Mouse (Mus musculus) liver, embryonic 14.5 days (tissue): ENCODE data around the gene Itga10. TPM values are rescaled to one million over a fixed set of nuclear protein-coding genes. Genes with fewer than 3 reads are reported as not detected.
"Not testable (repeated sequence)": the region's sequence is repeated elsewhere in the genome, so short reads cannot be mapped to it uniquely, and the experiment has no call there.

Experiments
- ATAC-seq: fragments of 200-750 bp; cut with Nextera tagmentation; 2 replicates; pipeline ENCODE4 v1.8.0; 2017; ENCODE audit warnings: moderate number of reproducible peaks, mild to moderate bottlenecking, moderate library complexity; ENCODE audit not compliant: insufficient read depth
- DNase-seq, 3 experiments: peaks; one replicate each; pipeline ENCODE4 v3.0.0-alpha.2; 2012 to 2013; ENCODE audit warnings: low read depth in 3 of 3, low spot score in 3 of 3
- H3K27ac ChIP-seq: fragments of 300-500 bp; sonication (generic); 2 replicates; pipeline ENCODE4 v1.5.1; 2014; ENCODE audit warnings: moderate library complexity, mild to moderate bottlenecking, control low read depth, inconsistent platforms
- H3K27me3 ChIP-seq: fragments of 300-500 bp; sonication (generic); 2 replicates; pipeline ENCODE4 v1.6.1; 2014; ENCODE audit warnings: mild to moderate bottlenecking, low read length, moderate library complexity; ENCODE audit not compliant: control insufficient read depth, insufficient read depth
- H3K36me3 ChIP-seq: fragments of 300-500 bp; sonication (generic); replicated peaks from 2 replicates; pipeline ENCODE4 v1.6.1; 2014; ENCODE audit warnings: low read depth; ENCODE audit not compliant: control insufficient read depth, insufficient read depth
- H3K4me1 ChIP-seq, 2 experiments: fragments of 200-500 bp in 1 of 2; fragments of 300-500 bp in 1 of 2; sonication (generic) in 1 of 2; replicated peaks; 2 replicates each; pipeline ENCODE4 v1.6.1; 2012 to 2014; ENCODE audit warnings: antibody characterized with exemption in 1 of 2, inconsistent platforms in 1 of 2, low read length in 1 of 2; ENCODE audit not compliant: control insufficient read depth in 2 of 2, insufficient read depth in 2 of 2
- H3K4me2 ChIP-seq: fragments of 300-500 bp; sonication (generic); 2 replicates; pipeline ENCODE4 v1.6.1; 2014; ENCODE audit warnings: low read depth, mild to moderate bottlenecking, control low read depth, moderate library complexity
- H3K4me3 ChIP-seq, 2 experiments: fragments of 200-500 bp in 1 of 2; fragments of 300-500 bp in 1 of 2; sonication (generic) in 1 of 2; 2 replicates each; pipeline ENCODE4 v1.5.1; 2012 to 2014; ENCODE audit warnings: low read depth in 2 of 2, low read length in 2 of 2, mild to moderate bottlenecking in 2 of 2, control low read depth in 1 of 2, inconsistent platforms in 1 of 2, moderate library complexity in 1 of 2; ENCODE audit not compliant: insufficient read depth in 1 of 2
- H3K9ac ChIP-seq: fragments of 300-500 bp; sonication (generic); replicated peaks from 2 replicates; pipeline ENCODE4 v1.6.1; 2014; ENCODE audit warnings: mild to moderate bottlenecking, control low read depth, moderate library complexity
- H3K9me3 ChIP-seq: fragments of 300-500 bp; sonication (generic); 2 replicates; pipeline ENCODE4 v1.6.1; 2016; ENCODE audit warnings: low read length, mixed read lengths; ENCODE audit not compliant: control insufficient read depth
- CTCF ChIP-seq: IDR thresholded peaks from 2 replicates; pipeline ENCODE4 v1.5.1; 2016; ENCODE audit warnings: antibody characterized with exemption, low read depth, control low read depth
- EP300 ChIP-seq: IDR thresholded peaks from 2 replicates; pipeline ENCODE4 v1.6.1; 2016; ENCODE audit warnings: antibody characterized with exemption, low read depth
- WGBS: fragments of 180-500 bp; shearing (Covaris S2); extraction: QIAGEN DNeasy Blood & Tissue Kit; methylation state at CpG from one replicate; pipeline ENCODE4 v1.1.7; 2014; ENCODE audit not compliant: insufficient replicate concordance; 5-methylcytosine and 5-hydroxymethylcytosine counted together
- polyA plus RNA-seq, 2 experiments: library from polyadenylated mRNA; depleted of rRNA in 1 of 2; stranded (reverse) in 1 of 2; unstranded in 1 of 2; fragments of >200 nt; fragmentation: Nextera tagmentation in 1 of 2; extraction: Ambion mirVana in 1 of 2; gene quantifications; 2 replicates each; pipeline versions ENCODE4 v1.2.1 to v1.2.3; 2012 to 2014

The Itga10 gene
- polyA plus RNA-seq, 2 experiments: 0.05 to 0.47 TPM

GRCm38 (mm10) chr3:96680269-96680956 is 35.0 kb downstream of the Itga10 start:
- WGBS: 22% methylated on average over 12 of the region's 12 CpGs
- Histone ChIP-seq H3K9me3 (no peaks in the 10 kb centered on the region), H3K4me2 (no peak overlapping the region), H3K9ac (no peak overlapping the region), H3K36me3 (no peaks in the 10 kb centered on the region), H3K27ac (no peak overlapping the region), H3K4me1 (peaks cover 0 to 6% of the 10 kb centered on the region in 2 experiments; a peak in 3 of 4 replicates), H3K27me3 (peaks cover 17% of the 10 kb centered on the region), H3K4me3 (no peak overlapping the region)
- DNase-seq: no peak
- no peak for ATAC-seq
- TF ChIP-seq EP300: no peak
- no peak for TF ChIP-seq CTCF

DNA sequence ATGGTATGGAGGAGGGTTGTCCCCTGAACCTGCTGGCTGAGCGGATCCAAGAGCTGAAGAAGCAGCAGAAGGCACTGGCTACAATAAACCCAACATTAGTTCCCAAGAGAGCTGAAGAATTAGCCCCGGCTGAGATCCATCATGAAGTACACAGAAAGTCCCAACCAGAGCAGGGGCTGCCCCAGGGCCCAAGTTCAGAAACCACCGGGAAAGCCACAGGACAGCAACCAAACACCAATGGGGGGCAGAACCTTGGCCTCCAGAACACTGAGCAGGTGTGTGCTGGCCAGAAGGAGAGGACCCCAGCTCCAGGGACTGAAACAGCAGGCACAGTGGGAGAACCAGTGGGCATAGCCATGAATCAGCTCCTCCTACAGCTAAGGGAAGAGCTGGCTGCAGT is 38.1 kb downstream of the Itga10 start:
- Histone ChIP-seq H3K9ac (no peak overlapping the region), H3K27me3 (peaks cover 23% of the 10 kb centered on the region), H3K36me3 (no peaks in the 10 kb centered on the region), H3K9me3 (no peaks in the 10 kb centered on the region), H3K4me1 (peaks cover 0 to 6% of the 10 kb centered on the region in 2 experiments; a peak in 3 of 4 replicates), H3K27ac (no peak overlapping the region), H3K4me3 (no peak overlapping the region), H3K4me2 (no peak overlapping the region)
- 73% methylated on average over 3 of the region's 3 CpGs for WGBS
- ATAC-seq (no peak), DNase-seq (no peak)
- TF ChIP-seq EP300 (no peak), CTCF (no peak)

DNA sequence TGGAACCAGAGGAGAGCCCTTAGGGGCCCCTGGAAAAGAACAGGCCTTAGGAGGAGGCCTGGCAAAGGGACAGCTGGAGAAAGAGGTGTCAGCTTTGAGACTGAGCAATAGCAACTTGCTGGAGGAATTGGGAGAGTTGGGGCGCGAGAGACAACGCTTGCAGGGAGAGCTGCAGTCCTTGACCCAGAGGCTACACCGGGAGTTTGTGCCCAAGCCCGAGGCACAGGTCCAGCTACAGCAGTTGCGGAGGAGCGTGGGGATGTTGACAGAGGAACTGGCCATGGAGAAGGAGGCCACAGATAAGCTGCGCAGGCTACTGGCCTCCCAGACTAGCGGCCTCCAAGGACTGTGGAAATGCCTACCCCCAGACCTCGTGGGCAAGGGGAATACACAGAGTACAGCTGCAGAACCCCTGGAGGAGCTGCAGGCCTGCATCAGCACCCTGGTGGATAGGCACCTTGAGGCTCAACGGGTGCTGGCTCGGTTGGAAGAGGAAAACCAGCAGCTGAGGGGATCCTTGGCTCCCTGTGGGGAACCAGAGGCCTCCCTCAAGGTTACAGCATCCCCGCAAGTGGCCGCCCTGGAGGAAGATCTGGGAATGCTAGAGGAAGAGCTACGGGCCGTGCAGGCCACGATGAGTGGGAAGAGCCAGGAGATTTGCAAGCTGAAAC is 38.9 kb downstream of the Itga10 start:
- peaks cover 23% of the 10 kb centered on the region for H3K27me3 ChIP-seq
- H3K9ac ChIP-seq: no peak overlapping the region
- no peak for DNase-seq
- peak overlapping the region; percentile 11; the same call in 1 of the 2 replicates for H3K4me2 ChIP-seq
- no peak overlapping the region for H3K27ac ChIP-seq
- 39% methylated on average over 17 of the region's 17 CpGs for WGBS
- no peaks in the 10 kb centered on the region for H3K9me3 ChIP-seq
- no peak for TF ChIP-seq EP300
- TF ChIP-seq CTCF: no peak
- H3K4me1 ChIP-seq: peaks cover 0 to 4% of the 10 kb centered on the region in 2 experiments; a peak in 2 of 4 replicates
- no peak overlapping the region for H3K4me3 ChIP-seq
- no peak for ATAC-seq
- H3K36me3 ChIP-seq: no peaks in the 10 kb centered on the region

DNA sequence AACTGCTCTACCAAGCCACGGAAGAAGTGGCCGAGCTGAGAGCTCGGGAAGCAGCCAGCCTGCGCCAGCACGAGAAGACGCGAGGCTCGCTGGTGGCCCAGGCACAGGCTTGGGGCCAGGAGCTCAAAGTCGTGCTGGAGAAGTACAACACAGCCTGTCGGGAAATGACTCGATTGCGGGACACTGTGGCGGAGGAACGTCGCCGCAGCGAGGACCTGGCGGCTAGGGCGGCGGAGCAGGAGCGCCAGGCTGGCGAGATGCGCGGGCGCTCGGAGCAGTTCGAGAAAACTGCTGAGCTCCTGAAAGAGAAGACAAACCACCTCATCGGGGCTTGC is 39.4 kb downstream of the Itga10 start:
- no peak overlapping the region for H3K9ac ChIP-seq
- H3K9me3 ChIP-seq: no peaks in the 10 kb centered on the region
- ATAC-seq (no peak), DNase-seq (no peak)
- H3K36me3 ChIP-seq: no peaks in the 10 kb centered on the region
- H3K27me3 ChIP-seq: peaks cover 23% of the 10 kb centered on the region
- no peaks in the 10 kb centered on the region; a peak in 1 of 4 replicates for H3K4me1 ChIP-seq
- no peak overlapping the region for H3K4me3 ChIP-seq
- WGBS: 12% methylated on average over 28 of the region's 28 CpGs
- TF ChIP-seq EP300 (no peak), CTCF (no peak)
- H3K4me2 ChIP-seq: peak overlapping the region; percentile 11; the same call in 1 of the 2 replicates
- no peak overlapping the region for H3K27ac ChIP-seq

GRCm38 (mm10) chr3:96686057-96686456 is 40.7 kb downstream of the Itga10 start:
- H3K4me2 ChIP-seq: not testable (repeated sequence)

More at GRCm38 (mm10) chr3:96686057-96686456, 40.7 kb downstream of the Itga10 start:
- ATAC-seq, H3K9ac ChIP-seq, H3K36me3 ChIP-seq, H3K4me3 ChIP-seq, H3K9me3 ChIP-seq, DNase-seq, H3K27ac ChIP-seq, H3K4me1 ChIP-seq: not testable (repeated sequence)
- 67% methylated on average over 5 of the region's 5 CpGs for WGBS
- peaks cover 23% of the 10 kb centered on the region for H3K27me3 ChIP-seq
